Mouse (Mus musculus) neural tube, embryonic 14.5 days (tissue): ENCODE data around the gene Rab11a. TPM values are rescaled to one million over a fixed set of nuclear protein-coding genes. Genes with fewer than 3 reads are reported as not detected.

Experiments
- ATAC-seq: fragments of 200-750 bp; cut with Nextera tagmentation; 2 replicates; pipeline ENCODE4 v1.8.0; 2017; ENCODE audit warnings: low read depth, mild to moderate bottlenecking, moderate TSS enrichment, moderate library complexity
- H3K27ac ChIP-seq: fragments of 300-500 bp; sonication (generic); 2 replicates; pipeline ENCODE4 v1.5.1; 2014; ENCODE audit warnings: low read depth, mild to moderate bottlenecking, control low read depth, low read length, moderate library complexity, mixed read lengths
- H3K27me3 ChIP-seq: fragments of 300-500 bp; sonication (generic); 2 replicates; pipeline ENCODE4 v1.6.1; 2014; ENCODE audit warnings: low read length; ENCODE audit not compliant: control insufficient read depth, insufficient read depth
- H3K36me3 ChIP-seq: fragments of 300-500 bp; sonication (generic); 2 replicates; pipeline ENCODE4 v1.6.1; 2014; ENCODE audit warnings: low read length, mixed read lengths; ENCODE audit not compliant: control insufficient read depth, insufficient read depth
- H3K4me1 ChIP-seq: fragments of 300-500 bp; sonication (generic); 2 replicates; pipeline ENCODE4 v1.6.1; 2014; ENCODE audit warnings: low read length; ENCODE audit not compliant: control insufficient read depth, insufficient read depth
- H3K4me2 ChIP-seq: fragments of 300-500 bp; sonication (generic); 2 replicates; pipeline ENCODE4 v1.6.1; 2014; ENCODE audit warnings: mild to moderate bottlenecking, low read depth, low read length, control low read depth
- H3K4me3 ChIP-seq: fragments of 300-500 bp; sonication (generic); 2 replicates; pipeline ENCODE4 v1.5.1; 2014; ENCODE audit warnings: low read depth, low read length, control low read depth, mixed read lengths
- H3K9ac ChIP-seq: fragments of 300-500 bp; sonication (generic); replicated peaks from 2 replicates; pipeline ENCODE4 v1.6.1; 2014; ENCODE audit warnings: low read depth, mild to moderate bottlenecking, control low read depth, low read length, mixed read lengths
- H3K9me3 ChIP-seq: fragments of 300-500 bp; sonication (generic); 2 replicates; pipeline ENCODE4 v1.6.1; 2016; ENCODE audit warnings: low read length; ENCODE audit not compliant: control insufficient read depth
- WGBS: fragments of 180-500 bp; shearing (Covaris S2); extraction: QIAGEN DNeasy Blood & Tissue Kit; methylation state at CpG from one replicate; pipeline ENCODE4 v1.1.7; 2014; 5-methylcytosine and 5-hydroxymethylcytosine counted together
- polyA plus RNA-seq: library from polyadenylated mRNA; unstranded; fragments of >200 nt; fragmentation: Nextera tagmentation; extraction: Ambion mirVana; gene quantifications from 2 replicates; pipeline ENCODE4 v1.2.1, GENCODE M21; 2014

The Rab11a gene
- polyA plus RNA-seq, 1 experiment from 2014 or later: 457 TPM

DNA sequence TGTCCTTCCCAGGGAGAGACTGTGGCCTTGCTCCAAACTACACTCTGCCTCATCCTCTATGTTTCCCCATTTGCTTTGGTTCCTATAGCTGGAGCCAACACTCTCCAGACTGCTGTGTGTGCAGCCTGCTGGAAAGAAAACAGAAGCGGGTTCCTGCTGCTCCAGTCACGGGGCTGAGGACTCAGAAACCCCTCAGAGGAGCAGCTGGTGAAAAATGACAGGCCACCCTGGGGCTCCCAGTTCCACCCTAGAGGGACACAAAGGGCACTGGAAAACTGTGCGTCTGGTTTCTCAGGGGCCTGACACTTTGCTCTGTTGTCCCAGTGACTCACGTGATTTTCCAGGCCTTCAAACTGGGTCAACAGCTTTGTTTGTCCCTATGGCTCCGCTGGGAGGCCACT, 36.9 kb upstream of the Rab11a start:
- Histone ChIP-seq H3K9ac (no peak overlapping the region), H3K27ac (peak overlapping the region; percentile 49), H3K36me3 (no peaks in the 10 kb centered on the region), H3K4me2 (no peak overlapping the region), H3K9me3 (no peaks in the 10 kb centered on the region), H3K4me3 (no peak overlapping the region), H3K4me1 (no peaks in the 10 kb centered on the region; the same call in 1 of the 2 replicates), H3K27me3 (no peaks in the 10 kb centered on the region)
- ATAC-seq: peak; percentile 72; the same call in 1 of the 2 replicates
- 13% methylated on average over 5 of the region's 5 CpGs for WGBS

GRCm38 (mm10) chr9:64773936-64774335, 36.4 kb upstream of the Rab11a start:
- Histone ChIP-seq H3K36me3 (no peaks in the 10 kb centered on the region), H3K4me3 (no peak overlapping the region), H3K27ac (no peak overlapping the region), H3K4me1 (no peaks in the 10 kb centered on the region; the same call in 1 of the 2 replicates), H3K27me3 (no peaks in the 10 kb centered on the region), H3K9me3 (no peaks in the 10 kb centered on the region), H3K9ac (no peak overlapping the region), H3K4me2 (no peak overlapping the region)
- 53% methylated on average over 4 of the region's 4 CpGs for WGBS
- ATAC-seq: no peak

DNA sequence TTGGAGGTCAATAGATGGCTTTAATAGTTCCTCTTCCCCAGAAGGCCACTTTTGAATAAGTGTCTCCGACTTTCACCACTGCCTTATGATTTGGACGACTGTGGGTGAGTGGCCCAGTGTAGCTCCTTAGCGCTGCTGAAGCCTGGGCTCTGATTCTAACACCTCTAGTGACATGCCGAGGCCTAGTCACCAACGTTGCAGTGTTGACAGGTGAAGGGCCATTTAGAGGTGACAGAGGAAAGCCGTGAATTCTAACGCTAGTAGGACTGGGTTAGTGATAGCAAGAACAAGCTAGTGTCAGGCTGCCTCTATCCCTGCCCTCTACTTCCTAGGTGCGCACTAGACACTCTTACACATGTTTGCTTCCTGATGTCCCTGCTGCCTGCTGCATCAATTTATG, 35.7 kb upstream of the Rab11a start:
- no peak for ATAC-seq
- Histone ChIP-seq H3K4me2 (no peak overlapping the region), H3K4me1 (no peaks in the 10 kb centered on the region; the same call in 1 of the 2 replicates), H3K9me3 (no peaks in the 10 kb centered on the region), H3K9ac (no peak overlapping the region), H3K4me3 (no peak overlapping the region), H3K27me3 (no peaks in the 10 kb centered on the region), H3K36me3 (no peaks in the 10 kb centered on the region), H3K27ac (no peak overlapping the region)
- 84% methylated on average over 8 of the region's 8 CpGs for WGBS

DNA sequence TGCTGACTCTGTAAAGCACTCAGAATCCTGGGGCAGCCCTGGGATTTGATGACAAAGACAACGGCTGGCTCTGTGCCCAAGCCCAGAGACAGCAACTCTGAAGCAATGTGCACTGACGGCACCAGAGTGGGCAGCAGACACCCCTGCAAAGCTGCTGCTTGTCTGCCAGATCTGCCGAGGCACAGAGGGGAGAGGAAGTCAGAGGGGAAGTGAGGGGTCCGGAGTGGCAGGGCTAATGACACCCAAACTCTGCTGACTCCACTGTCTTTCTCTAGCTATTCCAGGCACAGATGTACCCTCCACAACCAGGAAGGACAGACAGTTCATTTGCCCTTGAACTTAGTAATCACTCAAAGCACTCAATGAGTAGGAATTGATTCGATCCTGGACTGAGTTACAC, 33.7 kb upstream of the Rab11a start:
- no peak overlapping the region for H3K27ac ChIP-seq
- H3K9me3 ChIP-seq: no peaks in the 10 kb centered on the region
- H3K4me1 ChIP-seq: no peaks in the 10 kb centered on the region; the same call in 1 of the 2 replicates
- H3K36me3 ChIP-seq: no peaks in the 10 kb centered on the region
- H3K27me3 ChIP-seq: no peaks in the 10 kb centered on the region
- H3K9ac ChIP-seq: no peak overlapping the region
- no peak overlapping the region for H3K4me3 ChIP-seq
- WGBS: 45% methylated on average over 5 of the region's 5 CpGs
- no peak for ATAC-seq
- no peak overlapping the region for H3K4me2 ChIP-seq

GRCm38 (mm10) chr9:64770411-64770849, 32.9 kb upstream of the Rab11a start:
- H3K36me3 ChIP-seq: no peaks in the 10 kb centered on the region
- H3K9ac ChIP-seq: no peak overlapping the region
- H3K27ac ChIP-seq: no peak overlapping the region
- H3K9me3 ChIP-seq: no peaks in the 10 kb centered on the region
- no peaks in the 10 kb centered on the region; the same call in 1 of the 2 replicates for H3K4me1 ChIP-seq
- H3K4me2 ChIP-seq: no peak overlapping the region
- H3K27me3 ChIP-seq: no peaks in the 10 kb centered on the region
- 76% methylated on average over 5 of the region's 5 CpGs for WGBS
- H3K4me3 ChIP-seq: no peak overlapping the region
- ATAC-seq: no peak

- ATAC-seq: no peak
- Histone ChIP-seq H3K4me1 (no peaks in the 10 kb centered on the region; the same call in 1 of the 2 replicates), H3K27ac (no peak overlapping the region), H3K9me3 (no peaks in the 10 kb centered on the region), H3K27me3 (no peaks in the 10 kb centered on the region), H3K4me3 (no peak overlapping the region), H3K9ac (no peak overlapping the region), H3K4me2 (no peak overlapping the region), H3K36me3 (no peaks in the 10 kb centered on the region)
- 94% methylated on average over 6 of the region's 6 CpGs for WGBS
Observed at GRCm38 (mm10) chr9:64769911-64770310, 32.4 kb upstream of the Rab11a start.

- WGBS: 39% methylated on average over 9 of the region's 9 CpGs
- Histone ChIP-seq H3K27ac (peak overlapping the region; percentile 23; the same call in 1 of the 2 replicates), H3K4me2 (no peak overlapping the region), H3K9ac (no peak overlapping the region), H3K9me3 (no peaks in the 10 kb centered on the region), H3K27me3 (no peaks in the 10 kb centered on the region), H3K36me3 (no peaks in the 10 kb centered on the region), H3K4me1 (no peaks in the 10 kb centered on the region), H3K4me3 (no peak overlapping the region)
- no peak for ATAC-seq
Observed at GRCm38 (mm10) chr9:64769066-64769695, 31.6 kb upstream of the Rab11a start.

GRCm38 (mm10) chr9:64767796-64768195, 30.2 kb upstream of the Rab11a start:
- Histone ChIP-seq H3K4me1 (no peaks in the 10 kb centered on the region), H3K9me3 (no peaks in the 10 kb centered on the region), H3K4me2 (no peak overlapping the region), H3K9ac (no peak overlapping the region), H3K4me3 (no peak overlapping the region), H3K27ac (no peak overlapping the region), H3K36me3 (no peaks in the 10 kb centered on the region), H3K27me3 (no peaks in the 10 kb centered on the region)
- 48% methylated on average over 1 of the region's 1 CpGs for WGBS
- no peak for ATAC-seq

GRCm38 (mm10) chr9:64766136-64766535, 28.6 kb upstream of the Rab11a start:
- Histone ChIP-seq H3K27me3 (no peaks in the 10 kb centered on the region), H3K27ac (no peak overlapping the region), H3K9ac (no peak overlapping the region), H3K4me1 (no peaks in the 10 kb centered on the region), H3K4me2 (no peak overlapping the region), H3K9me3 (no peaks in the 10 kb centered on the region), H3K36me3 (no peaks in the 10 kb centered on the region), H3K4me3 (no peak overlapping the region)
- ATAC-seq: no peak
- WGBS: 89% methylated on average over 3 of the region's 3 CpGs
